Mouse (Mus musculus) cerebellum, postnatal 4 days (tissue): ENCODE results near the gene Rexo1.

Source experiments
- DNase-seq, 2 experiments: peaks; one replicate each; pipeline ENCODE4 v3.0.0; 2022; ENCODE audit warnings: low spot score in 2 of 2, mixed read lengths in 1 of 2

Rexo1 gene

DNA sequence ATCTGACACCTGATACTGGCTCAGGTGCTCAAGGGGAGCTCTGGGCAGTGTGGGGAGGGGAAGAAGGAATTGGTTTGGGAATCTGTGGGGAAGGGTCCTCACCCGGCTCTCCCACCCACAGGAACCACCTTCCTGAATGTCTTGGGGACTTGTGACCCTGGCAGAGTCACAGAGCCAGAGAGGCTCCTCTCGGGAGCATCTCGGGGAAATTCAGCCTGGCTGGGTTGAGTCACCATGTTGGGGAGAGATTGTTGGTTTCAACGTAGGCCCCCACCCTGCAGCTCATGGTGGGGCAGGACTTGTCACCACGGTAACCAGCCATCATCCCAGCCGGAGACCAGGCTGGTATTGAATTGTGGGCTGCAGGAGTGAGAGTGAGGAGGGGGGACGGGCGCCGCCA, 56.6 kb downstream of the Rexo1 start:
- DNase-seq, result no peak

DNA sequence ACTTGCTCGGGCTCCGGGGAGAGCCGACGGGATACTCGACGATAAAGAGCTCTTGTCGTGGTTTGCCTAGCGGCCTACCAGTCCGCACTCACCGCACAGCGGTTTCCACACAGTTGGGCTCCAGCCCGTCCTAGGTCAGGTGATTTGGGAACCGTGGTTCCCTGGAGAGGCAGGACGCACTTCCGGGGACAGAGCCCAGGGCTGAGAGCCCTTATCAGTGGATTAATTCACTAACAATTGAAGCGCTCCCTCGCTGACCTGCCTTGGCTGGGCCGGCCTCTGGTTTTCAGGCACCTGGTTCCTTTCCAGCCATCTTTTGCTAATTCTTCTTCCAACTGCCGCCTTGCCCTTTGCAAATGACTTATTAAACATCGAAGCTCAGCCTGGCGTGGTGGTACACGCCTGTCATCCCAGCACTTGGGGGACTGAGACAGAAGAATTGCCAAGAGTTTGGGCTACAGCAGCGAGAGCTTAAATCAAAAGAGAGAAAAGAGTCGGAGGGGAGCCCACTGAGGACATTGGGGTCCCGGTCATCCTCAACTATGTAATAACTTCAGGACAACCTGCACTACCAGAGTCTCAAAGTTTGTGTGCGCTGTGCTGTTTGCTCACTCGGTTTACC, 57.6 kb downstream of the Rexo1 start:
- DNase-seq, result no peak

DNA sequence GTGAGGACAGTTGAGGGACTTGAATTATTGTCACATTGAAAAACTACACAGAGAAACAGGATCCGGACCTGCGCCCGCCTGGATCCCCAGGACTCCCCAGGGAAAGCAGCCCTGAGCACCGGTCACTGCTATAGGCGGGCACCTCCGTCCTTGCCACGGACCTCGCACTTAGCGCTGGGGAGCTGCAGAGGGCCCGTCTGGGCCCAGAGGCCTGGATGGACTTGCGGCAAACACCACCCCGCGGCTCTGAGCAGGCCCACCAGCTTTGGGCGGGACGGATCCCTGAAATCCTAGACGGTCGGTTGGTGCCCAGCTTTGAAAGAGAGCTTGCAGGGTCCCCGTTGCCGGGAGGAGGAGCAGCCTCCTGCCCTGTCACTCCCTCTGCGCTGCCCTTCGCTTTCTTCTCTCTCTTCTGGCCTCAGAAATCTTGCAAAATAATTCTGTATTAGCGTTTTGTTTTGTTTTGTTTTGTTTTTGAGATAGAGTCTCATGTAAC, 58.5 kb downstream of the Rexo1 start:
- DNase-seq, result no peak

DNA sequence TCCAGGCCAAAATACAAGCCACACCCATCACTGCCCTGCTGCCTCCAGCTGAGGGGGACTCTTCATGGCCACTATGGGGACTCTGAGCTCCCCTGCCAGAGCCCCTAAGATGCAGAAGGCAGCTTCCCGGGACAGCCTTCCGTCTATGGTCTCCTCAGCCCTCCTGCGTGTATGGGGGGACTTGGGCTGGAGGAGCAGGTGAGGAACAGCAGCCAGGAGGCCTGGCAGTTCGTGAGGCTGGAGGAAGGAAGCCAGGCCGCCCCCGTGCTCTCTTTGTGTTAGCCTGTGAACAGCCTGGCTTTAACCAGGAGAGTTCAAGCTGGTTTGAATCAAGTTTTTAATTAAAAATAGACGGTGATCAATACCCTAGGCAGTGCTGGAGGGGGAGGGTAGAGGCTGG, 59.1 kb downstream of the Rexo1 start:
- no peak for DNase-seq

DNA sequence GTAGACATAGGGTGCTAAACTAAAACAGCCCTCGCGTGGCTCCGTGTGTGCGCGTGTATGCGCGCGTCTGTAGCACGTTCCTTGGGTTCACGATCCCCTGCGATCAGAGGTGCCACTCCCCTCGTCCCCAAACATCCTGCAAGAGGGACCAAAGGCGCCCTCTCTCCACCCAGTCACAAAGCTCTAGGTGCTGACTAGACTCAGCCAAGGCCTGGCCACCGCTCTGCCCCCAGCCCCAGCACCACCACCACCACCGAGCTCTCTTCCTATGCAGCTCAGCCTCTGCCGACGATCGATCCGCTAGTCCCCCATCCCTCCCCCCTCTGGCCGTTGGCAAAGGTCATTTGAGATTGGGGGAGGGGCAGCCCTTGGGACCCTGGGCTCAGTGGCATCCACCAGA, 64.9 kb downstream of the Rexo1 start:
- DNase-seq, result no peak

DNA sequence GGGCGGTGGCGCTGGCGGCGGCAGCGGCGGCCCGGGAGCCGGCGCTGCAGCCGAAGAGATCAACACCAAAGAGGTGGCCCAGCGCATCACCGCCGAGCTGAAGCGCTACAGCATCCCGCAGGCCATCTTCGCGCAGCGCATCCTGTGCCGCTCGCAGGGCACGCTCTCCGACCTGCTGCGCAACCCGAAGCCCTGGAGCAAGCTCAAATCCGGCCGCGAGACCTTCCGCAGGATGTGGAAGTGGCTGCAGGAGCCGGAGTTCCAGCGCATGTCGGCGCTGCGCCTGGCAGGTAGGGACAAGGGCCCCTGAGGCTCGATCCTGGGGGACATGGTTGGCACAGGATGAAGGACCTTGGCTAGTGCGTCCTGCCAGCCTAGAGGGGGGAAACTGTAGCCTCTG, 65.5 kb downstream of the Rexo1 start:
- no peak for DNase-seq

DNA sequence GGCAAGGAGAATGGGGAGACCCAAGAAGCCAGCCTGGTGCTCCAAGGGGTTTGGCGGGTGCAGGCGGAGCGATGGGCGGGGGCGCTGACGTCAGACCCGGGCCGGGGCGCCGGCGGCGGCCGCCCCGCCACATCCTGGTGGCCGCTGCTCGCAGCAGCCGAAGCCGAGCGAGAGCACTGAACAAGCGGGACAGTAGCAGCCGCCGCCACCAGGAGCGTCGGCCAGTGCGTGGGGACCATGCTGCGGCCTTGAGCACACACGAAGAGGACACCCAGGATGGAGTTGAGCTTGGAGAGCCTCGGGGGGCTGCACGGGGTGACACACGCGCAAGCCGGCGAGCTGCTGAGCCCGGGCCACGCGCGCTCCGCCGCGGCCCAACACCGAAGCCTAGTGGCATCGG, 66.6 kb downstream of the Rexo1 start, which contains the start of gene Onecut3:
Gene Onecut3 (plus strand): TSS at position 104 of the 400 bp plus-strand sequence.
- no peak for DNase-seq
